Mouse (Mus musculus) small intestine, adult 2 months (tissue): ENCODE data around the gene Angpt4.

Experiments
- CTCF ChIP-seq: fragments of 200-500 bp; IDR thresholded peaks from 2 replicates; pipeline ENCODE4 v1.5.1; 2012; ENCODE audit warnings: low read depth, mild to moderate bottlenecking, control low read depth, inconsistent platforms, low read length, moderate library complexity, mixed read lengths; ENCODE audit not compliant: insufficient replicate concordance, insufficient read length; ENCODE audit errors: extremely low read depth
- POLR2A ChIP-seq: fragments of 200-500 bp; IDR thresholded peaks from 2 replicates; pipeline ENCODE4 v1.6.1; 2012; ENCODE audit warnings: low read depth, mild to moderate bottlenecking, control low read depth, inconsistent platforms, low read length, moderate library complexity

- no peak for TF ChIP-seq POLR2A
- no peak for TF ChIP-seq CTCF
Measured at GRCm38 (mm10) chr2:151985426-151986172, 74.6 kb downstream of the Angpt4 start.
